Mouse (Mus musculus): ENCODE results near the gene Lrfn2. TPM values are rescaled to one million over a fixed set of nuclear protein-coding genes. Genes with fewer than 3 reads are reported as not detected.

Lrfn2 gene
- polyA plus RNA-seq, 1 experiment = 0.08 TPM

- no peak for DNase-seq (ENCODE audit: low spot score)
Measured at GRCm38 (mm10) chr17:49124642-49125041, 192.5 kb downstream of the Lrfn2 start.
